Mouse (Mus musculus) intestine, postnatal 0 days (tissue): ENCODE measurements around the gene Anapc4. TPM values are rescaled to one million over a fixed set of nuclear protein-coding genes. Genes with fewer than 3 reads are reported as not detected.

ENCODE experiments used
- ATAC-seq: fragments of 200-750 bp; cut with Nextera tagmentation; 2 replicates; pipeline ENCODE4 v1.8.0; 2017; ENCODE audit warnings: mild to moderate bottlenecking, moderate TSS enrichment, moderate library complexity
- H3K27ac ChIP-seq: fragments of 300-500 bp; sonication (generic); 2 replicates; pipeline ENCODE4 v1.5.1; 2014; ENCODE audit warnings: mild to moderate bottlenecking, low read depth, low read length, moderate library complexity
- H3K27me3 ChIP-seq: fragments of 300-500 bp; sonication (generic); replicated peaks from 2 replicates; pipeline ENCODE4 v1.6.1; 2014; ENCODE audit warnings: low read length, mixed read lengths; ENCODE audit not compliant: control insufficient read depth, insufficient read depth
- H3K36me3 ChIP-seq: fragments of 300-500 bp; sonication (generic); 2 replicates; pipeline ENCODE4 v1.6.1; 2014; ENCODE audit warnings: mild to moderate bottlenecking, moderate library complexity; ENCODE audit not compliant: control insufficient read depth, insufficient read depth
- H3K4me1 ChIP-seq: fragments of 300-500 bp; sonication (generic); replicated peaks from 2 replicates; pipeline ENCODE4 v1.6.1; 2014; ENCODE audit warnings: antibody characterized with exemption, low read length, mixed read lengths; ENCODE audit not compliant: control insufficient read depth, insufficient read depth
- H3K4me2 ChIP-seq: fragments of 300-500 bp; sonication (generic); replicated peaks from 2 replicates; pipeline ENCODE4 v1.6.1; 2014; ENCODE audit warnings: low read depth, mild to moderate bottlenecking, moderate library complexity
- H3K4me3 ChIP-seq: fragments of 300-500 bp; sonication (generic); 2 replicates; pipeline ENCODE4 v1.5.1; 2014; ENCODE audit warnings: low read depth, low read length
- H3K9ac ChIP-seq: fragments of 300-500 bp; sonication (generic); 2 replicates; pipeline ENCODE4 v1.6.1; 2014; ENCODE audit warnings: mild to moderate bottlenecking, low read depth, low read length
- H3K9me3 ChIP-seq: fragments of 300-500 bp; sonication (generic); 2 replicates; pipeline ENCODE4 v1.6.1; 2016; ENCODE audit warnings: mixed run types; ENCODE audit not compliant: control insufficient read depth
- CTCF ChIP-seq: sonication (generic); IDR thresholded peaks from 2 replicates; pipeline ENCODE4 v1.5.1; 2016; ENCODE audit warnings: low read depth, mild to moderate bottlenecking, control low read depth, antibody characterized with exemption, moderate library complexity
- WGBS: fragments of 180-500 bp; shearing (Covaris S2); extraction: QIAGEN DNeasy Blood & Tissue Kit; methylation state at CpG from one replicate; pipeline ENCODE4 v1.1.7; 2014; 5-methylcytosine and 5-hydroxymethylcytosine counted together
- polyA plus RNA-seq: library from polyadenylated mRNA; unstranded; fragments of >200 nt; fragmentation: Nextera tagmentation; extraction: Ambion mirVana; gene quantifications from 2 replicates; pipeline ENCODE4 v1.2.1, GENCODE M21; 2015

Gene Anapc4
- polyA plus RNA-seq = 30.2 and 37.5 TPM in 2 replicates

- peak; percentile 97 for ATAC-seq
- H3K4me2 ChIP-seq = peak within 1 kb of the TSS; percentile 80
- H3K9ac ChIP-seq = peak within 1 kb of the TSS; percentile 71
- peak within 1 kb of the TSS; percentile 81 for H3K27ac ChIP-seq
- no peaks in the 10 kb centered on the region for H3K36me3 ChIP-seq
- H3K9me3 ChIP-seq = no peaks in the 10 kb centered on the region
- H3K27me3 ChIP-seq = no peaks in the 10 kb centered on the region
- H3K4me1 ChIP-seq = 0 out of 2 replicates have a peak, but pooled peaks cover 3% of the 10 kb centered on the region
- H3K4me3 ChIP-seq = peak within 1 kb of the TSS; percentile 59
- WGBS = under 1% methylated on average over 50 of the region's 50 CpGs
- no peak for TF ChIP-seq CTCF
Measured at GRCm38 (mm10) chr5:52833761-52834274, at the start of gene Anapc4. TSS of gene Anapc4 (plus strand) at chr5:52834012.

- no peak for ATAC-seq
- Histone ChIP-seq H3K4me1 (no peaks in the 10 kb centered on the region), H3K4me2 (no peak overlapping the region), H3K4me3 (no peak overlapping the region), H3K9me3 (no peaks in the 10 kb centered on the region), H3K27ac (no peak overlapping the region), H3K9ac (no peak overlapping the region), H3K36me3 (peaks cover 13% of the 10 kb centered on the region; the same call in 1 of the 2 replicates), H3K27me3 (no peaks in the 10 kb centered on the region)
- TF ChIP-seq CTCF = no peak
- 62% methylated on average over 7 of the region's 7 CpGs for WGBS
Measured at GRCm38 (mm10) chr5:52786556-52787322, 47.1 kb upstream of the Anapc4 start.

- no peak for ATAC-seq
- no peak for TF ChIP-seq CTCF
- 91% methylated on average over 9 of the region's 9 CpGs for WGBS
- Histone ChIP-seq H3K27ac (no peak overlapping the region), H3K27me3 (no peaks in the 10 kb centered on the region), H3K9ac (no peak overlapping the region), H3K36me3 (peaks cover 28% of the 10 kb centered on the region), H3K4me3 (no peak overlapping the region), H3K4me2 (no peak overlapping the region), H3K4me1 (no peaks in the 10 kb centered on the region), H3K9me3 (no peaks in the 10 kb centered on the region)
Measured at GRCm38 (mm10) chr5:52793230-52793629, 40.6 kb upstream of the Anapc4 start.

- Histone ChIP-seq H3K9ac (no peak overlapping the region), H3K4me1 (no peaks in the 10 kb centered on the region), H3K9me3 (no peaks in the 10 kb centered on the region), H3K4me3 (no peak overlapping the region), H3K36me3 (peaks cover 26% of the 10 kb centered on the region), H3K27me3 (no peaks in the 10 kb centered on the region), H3K4me2 (no peak overlapping the region), H3K27ac (no peak overlapping the region)
- TF ChIP-seq CTCF = no peak
- WGBS = 85% methylated on average over 9 of the region's 9 CpGs
- ATAC-seq = no peak
Measured at GRCm38 (mm10) chr5:52794109-52794508, 39.7 kb upstream of the Anapc4 start.

- 91% methylated on average over 12 of the region's 12 CpGs for WGBS
Measured at GRCm38 (mm10) chr5:52799274-52799985, 34.4 kb upstream of the Anapc4 start.

GRCm38 (mm10) chr5:52805801-52806200, 28.0 kb upstream of the Anapc4 start:
- no peaks in the 10 kb centered on the region for H3K27me3 ChIP-seq
- no peak overlapping the region for H3K4me2 ChIP-seq
- 75% methylated on average over 4 of the region's 4 CpGs for WGBS
- no peak overlapping the region for H3K4me3 ChIP-seq
- no peak for TF ChIP-seq CTCF
- no peaks in the 10 kb centered on the region for H3K4me1 ChIP-seq
- H3K9me3 ChIP-seq = no peaks in the 10 kb centered on the region
- peaks cover 22% of the 10 kb centered on the region; the same call in 1 of the 2 replicates for H3K36me3 ChIP-seq
- H3K27ac ChIP-seq = no peak overlapping the region
- ATAC-seq = no peak
- H3K9ac ChIP-seq = no peak overlapping the region

More at GRCm38 (mm10) chr5:52799274-52799985, 34.4 kb upstream of the Anapc4 start:
- H3K9me3 ChIP-seq = no peaks in the 10 kb centered on the region
- H3K4me2 ChIP-seq = no peak overlapping the region
- no peaks in the 10 kb centered on the region for H3K4me1 ChIP-seq
- no peak for ATAC-seq
- no peak overlapping the region for H3K27ac ChIP-seq
- no peak overlapping the region for H3K4me3 ChIP-seq
- peaks cover 28% of the 10 kb centered on the region for H3K36me3 ChIP-seq
- no peak for TF ChIP-seq CTCF
- no peak overlapping the region for H3K9ac ChIP-seq
- no peaks in the 10 kb centered on the region for H3K27me3 ChIP-seq
